Mouse (Mus musculus) cerebellum, adult (tissue): ENCODE results near the gene E2f4.
"Not testable (repeated sequence)": the region's sequence is repeated elsewhere in the genome, so short reads cannot be mapped to it uniquely, and the experiment has no call there.

Experiments used
- ATAC-seq: cut with Nextera tagmentation; 2 replicates; pipeline ENCODE4 v1.9.2; 2017; ENCODE audit warnings: mild to moderate bottlenecking, moderate library complexity, mixed read lengths; ENCODE audit not compliant: insufficient number of reproducible peaks, low FRiP score, low TSS enrichment

The E2f4 gene

DNA sequence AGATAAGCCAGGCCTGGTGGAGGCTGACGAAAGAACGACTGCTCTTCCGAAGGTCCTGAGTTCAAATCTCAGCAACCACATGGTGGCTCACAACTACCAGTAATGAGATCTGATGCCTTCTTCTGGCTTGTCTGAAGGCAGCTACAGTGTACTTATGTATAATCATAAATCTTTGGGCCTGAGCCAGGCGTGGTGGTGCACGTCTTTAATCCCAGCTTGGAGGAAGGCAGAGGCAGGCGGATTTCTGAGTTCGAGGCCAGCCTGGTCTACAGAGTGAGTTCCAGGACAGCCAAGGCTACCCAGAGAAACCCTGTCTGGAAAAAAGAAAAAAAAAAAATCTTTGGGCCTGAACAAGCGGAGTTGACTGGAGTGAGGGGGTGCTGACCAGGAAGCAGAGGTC, 6.1 kb upstream of the E2f4 start:
- ATAC-seq, result not testable (repeated sequence)

DNA sequence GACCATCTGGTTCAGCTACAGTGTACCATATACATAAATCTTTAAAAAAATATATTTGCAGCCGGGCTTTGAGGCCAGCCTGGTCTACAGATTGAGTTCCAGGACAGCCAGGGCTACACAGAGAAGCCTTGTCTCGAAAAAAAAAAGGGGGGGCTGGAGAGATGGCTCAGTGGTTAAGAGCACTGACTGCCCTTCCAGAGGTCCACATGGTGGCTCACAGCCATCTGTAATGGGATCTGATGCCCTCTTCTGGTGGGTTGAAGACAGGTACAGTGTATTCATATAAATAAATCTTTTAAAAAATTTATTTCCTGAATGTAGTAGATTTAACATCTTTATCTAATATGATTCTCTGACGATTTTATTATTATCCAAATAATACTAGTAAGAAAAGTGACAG, 5.7 kb upstream of the E2f4 start:
- ATAC-seq, result not testable (repeated sequence)

DNA sequence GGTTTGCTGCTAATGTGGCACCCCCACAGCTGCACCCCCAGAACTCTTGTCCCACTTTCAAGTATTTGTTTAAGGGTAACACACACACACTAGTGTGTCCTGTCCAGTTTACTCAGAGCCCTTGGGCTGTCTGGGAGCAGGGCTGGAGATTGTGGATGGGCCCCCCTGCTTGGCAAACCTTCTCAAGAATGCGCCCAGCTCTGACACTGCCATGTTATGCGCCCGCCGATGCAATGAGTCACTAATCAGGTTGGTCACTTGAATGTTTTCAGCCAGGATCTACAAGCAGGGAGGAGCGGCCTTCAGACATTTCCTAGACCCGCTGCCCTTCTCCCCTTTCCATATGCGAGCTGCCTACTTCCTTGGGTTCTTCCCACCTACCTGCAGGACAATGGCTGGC, 5.0 kb upstream of the E2f4 start:
- no peak for ATAC-seq

DNA sequence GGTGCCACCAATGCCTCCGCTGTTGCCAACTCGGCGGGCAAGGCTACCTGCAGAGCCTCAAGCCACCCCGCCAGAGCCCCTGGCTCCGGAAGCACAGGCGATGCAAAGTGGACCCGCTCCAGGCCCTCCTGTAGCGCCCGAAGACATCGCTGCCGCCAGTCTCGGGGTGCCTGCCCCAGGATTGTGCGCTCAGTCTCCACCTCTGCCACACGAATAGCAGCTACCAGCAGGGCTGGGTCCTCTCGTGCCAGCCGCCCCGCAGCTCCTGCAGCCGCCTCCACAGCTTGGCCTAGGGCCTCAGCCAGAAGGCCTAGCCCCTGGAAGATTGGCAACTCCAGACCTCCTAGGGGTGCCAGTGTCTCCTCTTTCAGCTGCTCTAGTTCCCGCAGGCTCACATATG, 4.1 kb upstream of the E2f4 start:
- ATAC-seq, result peak; percentile 4; the same call in 1 of the 2 replicates

DNA sequence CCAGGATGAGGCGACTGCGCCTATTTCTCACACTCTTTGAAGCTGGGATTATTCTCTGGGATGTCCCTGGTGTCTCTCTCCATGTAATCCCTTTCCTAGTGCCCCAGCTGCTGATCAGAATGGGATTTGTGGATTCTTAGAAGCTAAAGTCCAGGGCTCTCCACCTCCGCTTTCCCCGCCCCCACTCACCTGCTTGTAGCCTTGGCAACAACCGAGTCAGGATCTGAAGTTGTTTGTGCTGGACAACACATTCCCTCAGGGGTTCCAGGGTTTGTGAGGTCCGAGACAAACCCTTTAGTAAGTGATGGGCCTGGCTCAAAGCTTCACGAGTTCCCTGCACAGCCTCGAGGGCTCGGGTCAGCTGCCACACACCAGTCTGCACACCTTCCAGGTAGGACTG, 2.7 kb upstream of the E2f4 start:
- ATAC-seq, result no peak

DNA sequence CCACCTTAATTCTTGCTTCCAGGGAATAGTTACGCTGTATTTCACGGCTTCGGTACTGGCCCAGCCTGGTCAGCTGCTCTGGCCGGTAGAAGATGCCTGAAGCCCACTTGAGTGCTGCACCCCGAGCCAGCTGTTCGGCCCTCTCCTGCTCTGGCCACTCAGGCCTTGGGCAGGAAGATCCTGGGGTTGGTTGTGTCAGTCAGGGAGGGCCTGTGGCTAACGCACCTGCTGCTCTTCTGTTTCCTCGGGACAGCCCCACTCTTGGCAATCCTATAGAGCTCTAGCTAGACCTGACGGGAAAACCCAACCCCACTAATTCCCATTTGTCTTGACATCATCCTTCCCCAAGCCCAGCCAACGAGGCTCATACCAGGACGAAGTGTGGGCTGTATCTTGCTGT, 2.2 kb upstream of the E2f4 start:
- no peak for ATAC-seq

DNA sequence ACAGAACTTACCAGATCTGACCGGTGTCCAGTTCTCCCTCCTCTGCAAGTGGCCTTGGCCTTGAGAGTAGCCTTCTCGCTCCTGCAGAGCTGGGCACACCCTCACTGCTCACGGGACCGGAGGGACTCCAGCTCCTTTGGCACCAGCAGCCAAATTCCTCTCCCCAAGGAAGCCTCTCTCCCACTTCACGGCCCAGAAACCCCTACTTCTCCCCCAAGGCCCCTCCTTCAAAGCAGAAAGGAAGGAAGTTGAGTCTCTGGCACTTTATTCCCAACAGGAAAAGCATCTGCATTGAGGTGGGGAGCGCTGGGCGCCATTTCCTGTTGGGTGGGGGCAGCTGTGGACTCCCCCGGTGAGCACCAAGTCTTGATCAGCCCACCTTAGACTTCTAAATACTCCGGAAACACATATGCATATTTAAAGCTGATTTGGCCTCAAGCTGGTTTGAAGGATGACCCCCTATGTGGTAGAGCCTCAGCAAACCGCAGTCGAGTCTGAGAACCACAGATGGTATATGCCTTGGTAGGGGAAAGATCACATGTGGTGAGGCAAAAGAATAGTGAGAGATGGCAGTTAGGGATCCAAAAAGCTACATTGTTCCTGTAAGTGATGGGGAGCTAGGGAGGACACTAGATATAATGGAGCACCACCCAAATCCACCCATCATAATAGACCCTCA, 1.4 kb upstream of the E2f4 start, which contains the start of gene Exoc3l:
Exoc3l (minus strand) TSS at position 207 of the 679 bp plus-strand sequence.
- ATAC-seq, result no peak

DNA sequence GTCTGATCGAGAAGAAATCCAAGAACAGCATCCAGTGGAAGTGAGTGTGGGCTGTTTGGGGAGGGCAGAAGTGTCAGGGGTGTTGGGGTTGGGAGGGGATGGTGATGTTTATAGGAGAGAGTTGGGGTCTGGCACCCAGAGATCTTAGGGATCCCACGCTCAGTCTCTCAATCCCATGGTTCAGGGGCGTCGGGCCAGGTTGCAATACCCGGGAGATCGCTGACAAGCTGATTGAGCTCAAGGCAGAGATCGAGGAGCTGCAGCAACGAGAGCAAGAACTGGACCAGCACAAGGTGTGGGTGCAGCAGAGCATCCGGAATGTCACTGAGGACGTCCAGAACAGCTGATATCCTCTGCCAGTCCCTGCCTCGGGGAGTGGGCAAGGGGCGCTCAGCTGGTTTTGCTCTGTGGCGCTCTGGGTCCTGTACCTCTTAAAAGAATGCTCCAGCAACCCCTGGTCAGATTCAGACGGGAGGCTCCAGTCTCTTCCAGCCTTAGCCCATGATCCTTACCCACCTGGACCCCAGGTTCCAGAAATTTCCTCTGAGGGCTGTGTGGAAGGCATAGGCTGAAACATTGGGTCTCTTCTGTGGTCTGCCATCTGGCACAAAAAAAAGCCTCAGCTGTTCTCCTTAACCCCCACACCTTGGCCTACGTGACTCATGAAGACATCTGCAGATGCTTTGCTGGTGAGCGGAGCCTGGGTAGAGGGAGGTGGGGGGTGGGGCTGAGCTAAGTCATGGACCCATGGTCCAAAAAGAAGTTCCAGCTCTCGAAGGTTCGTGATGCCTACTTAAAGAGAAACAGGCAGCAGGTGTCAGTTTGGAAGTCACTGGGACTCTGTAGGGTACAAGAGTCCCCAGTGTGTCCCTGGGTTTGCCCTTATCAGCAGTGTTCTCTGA, 1.1 kb downstream of the E2f4 start:
- no peak for ATAC-seq

DNA sequence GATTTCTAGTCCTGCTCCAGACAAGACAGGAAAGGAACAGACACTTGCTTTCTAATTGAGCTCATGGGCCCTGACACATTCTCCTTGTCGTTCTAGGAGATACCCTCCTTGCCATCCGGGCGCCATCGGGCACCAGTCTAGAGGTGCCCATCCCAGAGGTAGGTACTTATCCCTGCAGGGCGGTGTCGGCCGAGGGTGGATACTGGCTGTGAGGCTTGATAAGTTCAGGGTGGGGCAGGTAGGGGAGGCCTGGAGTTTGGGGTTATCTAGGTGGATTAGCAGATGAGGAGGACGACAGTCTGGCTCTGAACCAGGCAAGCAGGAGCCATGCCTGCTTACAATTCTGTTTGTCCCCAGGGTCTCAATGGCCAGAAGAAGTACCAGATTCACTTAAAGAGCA, 2.5 kb downstream of the E2f4 start:
- ATAC-seq, result no peak

DNA sequence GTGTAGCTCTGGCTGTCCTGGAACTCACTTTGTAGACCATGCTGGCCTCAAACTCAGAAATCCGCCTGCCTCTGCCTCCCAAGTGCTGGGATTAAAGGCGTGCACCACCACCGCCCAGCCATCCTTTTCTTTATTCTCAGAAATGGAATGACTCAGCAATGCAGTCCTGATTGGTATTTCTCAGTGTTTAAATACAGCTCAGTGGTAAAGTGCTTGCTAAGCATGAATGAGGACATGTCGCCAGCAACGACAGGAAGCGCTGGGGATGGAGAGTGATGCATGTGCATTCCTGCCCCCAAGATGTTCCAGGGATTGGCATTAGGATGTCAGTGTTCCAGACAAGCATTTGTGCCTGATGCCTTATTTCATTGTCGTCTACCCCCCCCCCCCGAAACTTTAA, 5.9 kb downstream of the E2f4 start:
- ATAC-seq, result no peak

DNA sequence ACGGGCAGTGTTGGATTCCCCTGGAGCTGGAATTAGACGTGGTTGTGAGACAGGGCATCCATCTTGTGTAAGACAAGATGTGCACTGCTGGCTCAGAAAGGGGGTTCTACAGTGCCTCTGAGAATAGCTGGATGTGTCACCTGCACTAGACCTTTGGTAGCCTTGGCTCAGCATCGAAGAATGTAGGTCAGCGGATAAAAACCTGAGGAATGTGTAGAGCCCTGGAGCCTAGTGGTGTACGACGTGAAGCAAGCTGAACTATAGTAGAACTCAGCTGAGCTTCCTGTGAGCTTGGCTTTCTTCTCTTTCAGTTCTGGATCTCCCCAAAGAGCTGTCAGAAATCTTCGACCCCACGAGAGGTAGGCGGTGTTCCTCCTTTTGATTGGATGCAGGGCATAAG, 6.4 kb downstream of the E2f4 start:
- no peak for ATAC-seq

DNA sequence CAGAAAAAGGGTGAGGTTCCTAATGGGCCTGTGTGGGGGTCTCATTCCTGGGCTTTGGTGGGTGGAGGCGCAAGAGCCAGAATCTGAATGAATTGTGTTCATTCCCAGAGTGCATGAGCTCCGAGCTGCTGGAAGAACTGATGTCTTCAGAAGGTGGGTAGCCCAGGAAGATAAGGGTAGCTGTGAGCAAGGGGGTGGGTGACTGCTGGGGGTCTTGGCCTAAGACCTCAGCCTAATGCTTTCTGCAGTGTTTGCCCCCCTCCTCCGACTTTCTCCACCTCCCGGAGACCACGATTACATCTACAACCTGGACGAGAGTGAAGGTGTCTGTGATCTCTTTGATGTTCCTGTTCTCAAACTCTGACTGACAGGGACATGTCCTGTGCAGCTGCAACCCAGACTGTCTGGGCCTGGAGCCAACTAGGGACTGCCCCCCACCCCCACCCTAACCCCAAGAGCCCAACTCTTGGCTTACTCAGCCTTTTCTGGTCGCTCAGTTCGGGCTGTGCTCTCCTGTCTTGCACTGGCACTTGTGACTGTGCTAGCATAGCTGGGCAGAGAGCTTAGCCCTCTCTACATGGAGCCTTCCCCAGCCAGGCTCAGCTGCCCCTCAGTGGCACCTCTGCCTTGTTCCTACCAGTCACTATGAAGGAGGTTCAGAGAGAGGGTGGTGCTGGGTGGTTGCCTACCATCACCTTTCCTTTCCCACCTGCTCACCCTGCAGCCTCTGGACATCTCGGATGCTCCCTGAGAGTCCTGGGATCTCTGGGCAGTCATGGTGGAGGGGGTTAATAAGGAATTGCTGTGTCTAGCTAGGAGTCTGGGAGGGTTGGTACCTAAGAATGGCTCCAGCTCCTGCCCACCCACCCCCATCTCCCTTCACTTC, 7.1 kb downstream of the E2f4 start:
- ATAC-seq, result no peak

DNA sequence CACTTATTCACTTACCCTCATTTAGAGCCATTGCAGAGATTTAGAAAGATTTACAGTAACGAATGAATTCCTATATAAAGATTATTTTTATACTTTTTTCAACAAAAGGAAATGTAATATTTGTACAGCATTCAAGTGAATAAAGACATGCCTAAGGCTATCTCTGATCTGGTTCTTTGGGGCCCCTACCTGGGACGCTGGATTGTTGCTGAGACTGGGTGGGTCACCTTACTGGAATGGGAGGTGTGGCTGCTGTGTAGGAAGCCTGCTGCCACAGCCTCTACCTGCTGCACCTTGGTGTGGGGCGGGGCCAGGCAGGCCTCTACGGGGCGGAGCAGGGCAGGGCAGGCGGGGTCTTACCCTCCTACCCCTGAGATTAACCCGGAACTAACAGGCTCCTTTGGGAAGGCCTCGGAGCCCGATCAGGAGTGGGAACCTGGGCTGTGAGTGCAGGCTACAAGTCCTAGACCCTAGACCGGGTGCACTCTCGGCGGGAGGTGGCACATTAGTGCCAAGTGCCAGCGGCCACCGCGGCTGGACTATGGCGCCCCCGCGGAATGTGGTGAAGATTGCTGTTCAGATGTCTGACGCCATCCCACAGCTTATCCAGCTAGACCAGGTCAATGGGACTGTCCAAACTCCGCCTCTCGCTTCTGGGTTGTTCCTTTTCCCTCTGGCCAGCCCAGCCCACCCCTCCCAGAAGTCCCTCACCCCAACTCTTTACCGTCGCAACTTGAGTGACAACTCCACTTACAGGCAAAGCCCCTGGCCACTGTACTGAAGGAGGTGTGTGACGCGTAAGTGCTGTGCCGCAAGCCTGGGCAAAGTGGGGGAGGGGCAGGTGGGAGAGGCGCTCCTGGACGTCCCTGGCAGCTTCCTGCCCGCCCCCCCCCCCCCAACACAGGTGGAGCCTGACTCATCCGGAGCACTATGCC, 8.0 kb downstream of the E2f4 start, which contains the start of gene Elmo3:
Elmo3 (plus strand) TSS at position 391 of the 935 bp plus-strand sequence.
- peak; percentile 14; the same call in 1 of the 2 replicates for ATAC-seq

DNA sequence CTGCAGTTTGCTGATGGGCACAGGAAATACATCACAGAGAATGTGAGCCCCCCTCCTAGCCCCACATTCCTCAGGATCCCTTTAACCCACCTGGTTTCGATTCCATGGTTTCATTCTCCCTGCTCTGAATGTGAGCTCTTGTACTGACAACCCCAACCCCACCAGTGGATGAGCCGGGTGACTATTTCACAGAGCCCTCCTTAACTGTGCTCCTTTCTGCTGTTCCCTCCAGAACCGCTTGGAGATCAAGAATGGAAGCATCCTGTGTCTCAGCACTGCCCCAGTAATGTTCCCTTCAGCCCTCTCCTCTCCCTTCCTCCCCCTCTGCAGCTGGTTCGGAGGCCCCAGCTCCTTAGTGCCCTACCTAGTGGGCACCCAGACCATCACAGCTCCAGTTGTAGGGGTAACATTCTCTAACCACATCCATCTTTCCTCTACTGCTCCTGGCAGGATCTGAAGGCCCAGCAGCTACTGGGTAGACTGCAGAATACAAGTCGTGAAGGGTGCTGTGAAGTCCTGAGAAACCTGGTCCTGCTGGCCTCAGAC, 8.8 kb downstream of the E2f4 start:
- no peak for ATAC-seq

DNA sequence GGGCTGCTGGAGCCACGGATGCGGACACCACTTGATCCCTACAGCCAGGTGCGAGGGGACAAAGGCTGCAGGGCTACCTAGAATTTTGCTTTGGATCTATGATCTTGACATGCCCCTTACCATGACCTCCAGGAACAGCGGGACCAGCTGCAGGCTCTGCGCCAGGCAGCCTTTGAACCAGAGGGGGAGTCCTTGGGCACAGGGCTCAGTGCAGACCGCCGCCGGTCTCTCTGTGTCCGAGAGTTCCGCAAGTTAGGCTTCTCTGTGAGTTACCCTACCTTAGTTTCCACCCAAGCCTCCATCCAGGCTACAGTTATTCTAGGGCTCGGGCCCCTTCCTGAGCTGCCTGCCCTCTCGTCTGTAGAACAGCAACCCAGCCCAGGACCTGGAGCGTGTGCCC, 10.2 kb downstream of the E2f4 start:
- ATAC-seq, result no peak

DNA sequence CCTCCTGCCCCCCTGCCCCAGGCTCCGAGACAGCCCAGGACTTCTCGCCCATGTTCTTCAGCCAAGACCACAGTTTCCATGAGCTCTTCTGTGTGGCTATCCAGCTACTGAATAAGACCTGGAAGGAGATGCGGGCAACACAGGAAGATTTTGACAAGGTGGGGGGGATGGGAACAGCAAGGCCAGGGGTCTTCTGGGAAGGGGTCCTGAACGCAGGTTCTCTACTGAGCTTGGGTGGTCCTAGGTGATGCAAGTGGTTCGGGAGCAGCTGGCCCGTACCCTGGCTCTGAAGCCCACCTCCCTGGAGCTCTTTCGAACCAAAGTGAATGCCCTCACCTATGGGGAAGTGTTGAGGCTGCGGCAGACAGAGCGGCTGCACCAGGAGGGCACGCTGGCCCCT, 11.0 kb downstream of the E2f4 start:
- ATAC-seq, result no peak

DNA sequence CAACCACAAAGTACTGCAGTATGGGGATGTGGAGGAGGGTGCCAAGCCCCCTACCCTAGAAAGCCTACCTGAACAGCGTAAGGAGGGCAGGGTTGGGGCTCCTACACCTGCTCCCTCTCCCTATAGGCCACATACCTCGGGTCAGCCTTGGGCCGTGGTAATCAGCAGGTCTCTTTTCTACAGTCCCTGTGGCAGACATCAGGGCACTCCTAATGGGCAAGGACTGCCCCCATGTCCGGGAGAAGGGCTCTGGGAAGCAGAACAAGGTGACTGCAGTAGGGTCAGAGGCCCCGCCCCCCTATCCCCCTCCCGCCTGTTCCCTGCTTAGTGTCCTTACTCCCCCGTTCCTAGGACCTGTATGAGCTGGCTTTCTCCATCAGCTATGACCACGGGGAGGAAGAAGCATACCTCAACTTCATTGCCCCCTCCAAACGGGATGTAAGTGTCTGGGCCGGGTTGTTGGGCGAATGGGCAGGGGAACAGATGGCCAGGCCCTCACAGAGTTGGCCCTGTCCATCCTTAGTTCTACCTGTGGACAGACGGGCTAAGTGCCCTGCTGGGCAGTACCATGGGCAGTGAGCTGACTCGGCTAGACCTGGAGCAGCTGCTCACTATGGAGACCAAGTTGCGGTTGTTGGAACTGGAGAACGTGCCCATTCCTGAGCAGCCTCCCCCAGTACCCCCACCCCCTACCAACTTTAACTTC, 11.8 kb downstream of the E2f4 start:
- peak; percentile 74 for ATAC-seq

DNA sequence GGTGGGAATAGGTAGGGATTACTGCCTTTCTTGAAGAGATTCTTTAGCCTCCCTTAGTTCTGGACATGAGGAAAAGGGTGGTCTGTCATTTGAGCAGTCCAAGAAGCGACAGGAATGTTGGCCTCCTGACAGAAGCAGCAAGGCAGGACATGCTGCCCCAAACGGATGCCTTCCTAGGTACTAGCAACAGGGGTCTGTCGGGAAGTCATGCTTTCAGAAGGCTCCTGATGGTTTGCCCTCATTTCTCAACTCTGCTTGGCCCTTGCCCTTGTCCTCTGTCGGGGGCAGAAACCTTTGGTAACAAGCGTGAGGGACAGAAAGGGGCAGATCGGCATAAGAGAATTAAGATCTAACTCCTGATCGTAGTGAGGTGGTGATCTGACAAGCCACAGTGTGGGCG, 12.7 kb downstream of the E2f4 start:
- ATAC-seq, result no peak

DNA sequence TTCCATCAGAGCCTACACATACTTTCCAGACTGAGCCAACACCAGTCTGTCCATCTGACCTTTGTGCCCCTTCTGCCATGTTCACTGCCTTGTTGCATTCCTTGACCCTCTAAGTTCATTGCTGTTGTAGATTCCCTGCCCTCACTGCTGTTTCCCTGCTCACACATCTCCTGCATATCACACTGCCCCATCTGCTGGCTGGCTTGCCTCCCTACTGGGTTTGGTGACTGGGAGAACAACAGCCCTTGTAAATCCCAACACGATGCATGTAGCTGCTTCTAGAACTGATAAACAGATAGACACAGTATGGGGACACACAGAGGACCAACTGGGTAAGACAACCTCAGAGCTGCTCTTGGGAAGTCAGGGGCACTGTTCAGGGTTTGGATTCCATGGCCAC, 14.3 kb downstream of the E2f4 start:
- ATAC-seq, result no peak
